Mouse (Mus musculus) kidney, adult 11 months (tissue): Measurements from ENCODE around the gene Larp4.
"Not testable (repeated sequence)": the region's sequence is repeated elsewhere in the genome, so short reads cannot be mapped to it uniquely, and the experiment has no call there.

Experiments used
- DNase-seq: peaks from one replicate; pipeline ENCODE4 v3.0.0; 2022

The Larp4 gene

DNA sequence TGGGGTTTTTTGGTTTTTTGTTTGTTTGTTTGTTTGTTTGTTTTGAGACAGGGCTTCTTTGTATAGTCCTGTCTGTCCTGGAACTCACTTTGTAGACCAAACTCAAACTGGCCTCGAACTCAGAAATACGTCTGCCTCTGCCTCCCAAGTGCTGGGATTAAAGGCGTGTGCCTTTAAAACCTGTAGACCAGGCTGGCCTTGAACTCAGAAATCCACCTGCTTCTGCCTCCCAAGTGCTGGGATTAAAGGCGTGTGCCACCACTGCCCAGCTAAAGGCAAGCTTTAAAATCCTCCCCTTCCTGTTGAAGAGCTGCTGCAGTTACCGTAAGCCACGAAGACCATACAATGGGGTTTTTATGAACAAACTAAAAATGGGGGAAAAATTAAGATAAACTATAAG, at the start of gene Larp4:
Gene Larp4 (plus strand): TSS at position 301 of the 400 bp plus-strand sequence.
- not testable (repeated sequence) for DNase-seq

DNA sequence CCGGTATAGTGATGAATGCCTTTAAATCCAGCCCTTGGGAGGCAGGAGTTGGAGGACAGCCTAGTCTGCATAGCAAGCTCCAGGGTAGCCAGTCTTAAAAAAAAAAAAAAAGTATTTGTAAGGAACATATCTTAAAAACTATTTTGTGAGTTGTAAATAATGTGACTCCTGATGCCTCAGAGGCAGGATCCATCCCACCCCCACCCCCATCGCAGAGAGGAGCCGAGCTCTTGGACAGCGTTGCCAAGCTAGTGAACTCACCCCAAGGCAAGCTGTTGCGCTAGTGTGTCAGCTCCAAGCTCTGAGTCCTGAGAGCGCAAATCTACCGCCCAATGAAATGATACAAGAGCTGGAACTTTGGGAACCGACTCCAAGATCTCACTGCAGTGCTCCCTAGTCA, 38.6 kb upstream of the Larp4 start:
- DNase-seq: no peak

DNA sequence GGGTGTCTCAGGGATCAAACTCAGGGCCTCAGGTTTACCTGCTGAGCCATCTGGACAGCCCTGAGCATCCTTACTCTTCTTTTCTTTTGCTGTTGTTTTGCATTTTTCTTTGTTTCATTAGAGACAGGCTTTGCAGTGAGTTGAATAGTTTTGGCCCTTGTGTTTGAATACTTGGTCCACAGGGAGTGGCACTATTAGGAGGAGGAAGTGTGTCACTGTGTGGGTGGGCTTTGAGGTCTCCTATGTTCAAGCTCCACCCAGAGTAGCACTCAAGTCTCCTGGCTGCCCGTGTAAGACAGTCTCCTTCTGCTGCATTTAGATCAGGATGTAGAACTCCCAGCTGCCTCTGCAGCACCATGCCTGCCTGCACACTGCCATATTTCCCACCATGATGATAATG, 35.4 kb upstream of the Larp4 start:
- DNase-seq: no peak

DNA sequence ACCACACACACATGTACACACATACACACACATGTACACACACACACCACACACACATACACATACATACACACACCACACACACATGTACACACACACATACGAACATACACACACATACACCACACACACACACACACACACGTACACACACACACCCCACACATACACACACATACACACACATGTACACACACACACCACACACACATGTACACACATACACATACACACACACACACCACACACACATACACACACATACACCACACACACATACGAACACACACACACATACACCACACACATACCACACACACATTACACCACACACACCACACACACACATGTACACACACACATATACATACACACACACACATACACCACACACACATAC, 33.2 kb upstream of the Larp4 start:
- no peak for DNase-seq

DNA sequence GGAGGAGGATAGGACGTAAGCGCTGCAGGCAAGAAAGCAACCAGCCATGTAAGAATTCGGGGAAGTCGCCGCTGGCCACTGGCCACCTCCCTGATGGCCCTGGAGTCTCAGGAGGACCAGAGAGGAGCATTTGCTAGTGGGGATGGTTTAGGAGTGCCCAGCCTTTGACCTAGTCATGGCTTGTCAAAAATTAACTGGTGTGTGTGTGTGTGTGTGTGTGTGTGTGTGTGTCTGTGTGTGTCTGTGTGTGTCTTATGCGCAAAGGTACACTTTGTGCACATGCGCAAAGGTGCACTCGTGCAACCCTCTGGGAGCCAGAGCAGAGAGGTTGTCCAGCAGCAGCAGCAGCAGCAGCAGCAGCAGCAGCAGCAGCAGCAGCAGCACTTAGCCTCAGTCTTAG, 32.0 kb upstream of the Larp4 start:
- peak; percentile 31 for DNase-seq

DNA sequence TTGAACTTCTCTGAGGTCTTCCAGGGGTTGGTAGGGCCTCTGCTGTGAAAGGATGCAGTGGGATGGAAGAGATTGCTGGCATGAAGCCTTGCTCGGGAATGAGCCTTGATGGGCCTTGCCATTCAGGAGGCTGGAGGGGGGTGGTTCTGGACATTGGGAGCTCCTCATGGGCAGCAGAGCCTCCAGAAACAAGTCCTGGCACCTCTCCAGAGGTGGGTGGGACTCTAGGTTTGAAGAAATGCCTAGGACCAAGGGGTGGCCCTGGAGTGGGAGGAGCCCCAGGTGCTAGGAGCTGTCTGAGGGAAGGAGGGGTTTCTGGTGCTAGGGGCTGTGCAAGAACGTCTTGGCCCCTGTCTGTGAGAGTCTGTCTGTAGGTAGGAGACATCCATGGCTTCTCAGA, 29.4 kb upstream of the Larp4 start:
- no peak for DNase-seq

DNA sequence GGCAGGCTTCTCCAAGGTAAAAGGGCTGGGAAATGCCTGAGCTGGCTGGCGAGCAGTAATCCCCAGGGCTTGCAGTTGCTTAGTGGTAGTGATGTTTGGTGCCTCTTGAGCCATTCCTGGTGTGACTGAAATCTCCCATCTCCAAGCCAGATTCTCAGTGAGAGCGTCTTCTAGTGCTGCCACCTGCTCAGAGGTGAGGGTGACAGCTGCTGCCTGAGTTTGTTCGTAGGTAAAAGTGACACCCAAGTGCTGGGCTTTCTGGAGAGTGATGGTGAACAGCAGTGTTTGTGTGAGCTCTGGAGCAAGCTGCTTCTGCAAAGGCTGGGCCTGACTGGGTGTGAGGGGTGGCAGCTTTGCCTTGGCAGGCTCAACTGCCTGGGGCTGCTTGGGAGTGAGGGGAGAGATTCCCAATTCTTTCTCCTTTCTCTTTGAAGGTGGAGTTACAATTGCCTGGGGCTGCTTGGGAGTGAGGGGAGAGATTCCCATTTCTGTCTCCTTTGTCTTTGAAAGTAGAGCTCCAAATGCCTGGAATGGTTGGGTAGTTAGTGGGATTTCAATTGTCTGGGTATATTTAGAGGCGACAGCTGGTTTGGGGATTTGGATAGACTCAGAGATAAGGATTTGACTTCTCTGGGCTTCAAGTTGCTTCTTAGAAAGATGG, 28.8 kb upstream of the Larp4 start:
- no peak for DNase-seq

DNA sequence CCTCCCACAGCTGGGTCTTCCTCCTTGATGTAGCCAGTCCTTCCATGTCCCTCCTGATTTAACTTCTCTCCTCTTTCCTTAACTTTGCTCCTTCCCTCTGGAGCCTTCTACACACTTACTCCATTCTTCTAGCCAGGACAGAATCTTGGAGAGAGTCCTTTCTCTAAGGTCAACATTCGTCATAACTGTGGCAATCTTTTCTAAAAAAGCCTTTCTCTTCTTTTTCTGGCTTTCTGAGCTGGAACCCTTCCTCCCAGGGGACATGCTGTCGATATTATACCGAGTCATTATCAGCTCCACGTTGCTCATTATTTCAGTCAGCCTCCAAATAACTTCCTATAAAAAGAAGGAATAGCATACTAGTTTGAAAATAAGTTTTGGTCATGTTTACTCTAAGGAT, 14.5 kb upstream of the Larp4 start:
- DNase-seq: no peak

DNA sequence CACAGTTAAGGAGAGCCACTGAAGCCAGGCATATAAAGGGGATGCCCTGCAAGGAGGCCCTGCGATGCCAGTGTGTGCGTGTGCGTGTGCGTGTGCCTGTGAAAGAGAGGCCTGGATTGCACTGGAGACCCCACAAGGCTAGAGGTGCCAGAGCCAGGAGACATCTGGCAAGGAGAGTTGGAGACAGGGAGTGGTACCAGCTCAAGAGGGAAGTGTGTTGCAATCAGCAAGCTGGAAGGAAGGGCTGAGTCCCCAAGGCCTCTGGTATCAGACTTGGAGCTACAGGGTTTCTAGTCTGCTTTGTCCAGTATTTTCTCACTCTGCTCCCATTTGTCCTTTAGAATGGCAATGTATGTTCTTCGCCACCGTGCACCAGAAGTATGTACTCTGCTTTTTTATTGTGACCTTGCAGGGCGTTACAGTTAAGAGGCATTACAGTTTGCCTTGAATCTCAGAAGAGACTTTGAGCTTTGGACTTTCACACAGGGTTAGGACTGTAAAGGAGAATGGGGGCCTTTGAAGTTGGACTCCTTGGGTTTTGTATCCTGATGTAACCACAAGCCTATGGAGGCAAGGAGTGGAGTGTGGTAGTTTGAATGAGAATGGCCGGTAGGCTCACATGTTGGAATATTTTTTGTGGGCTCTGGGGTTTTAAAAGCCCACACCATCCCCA, 4.6 kb upstream of the Larp4 start:
- DNase-seq: no peak

DNA sequence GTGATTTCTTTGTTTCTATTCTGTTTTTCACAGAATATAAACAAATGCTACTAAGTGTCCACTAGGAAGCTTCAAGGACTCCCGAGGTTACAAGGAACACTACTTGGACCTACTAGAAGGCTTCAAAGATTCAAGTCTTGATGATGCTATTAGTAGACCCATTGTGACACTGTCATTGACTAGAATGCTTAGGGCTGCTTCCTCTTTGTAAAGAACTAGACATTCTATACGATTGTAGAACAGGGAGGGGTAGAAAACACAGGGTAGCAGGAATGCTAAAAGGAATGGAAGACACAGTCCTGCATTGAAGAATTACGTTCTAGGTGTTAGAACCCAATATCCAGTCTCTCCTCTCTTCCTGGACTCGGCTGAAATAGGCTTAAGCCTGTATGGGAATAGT, 2.9 kb upstream of the Larp4 start, which contains the start of gene Fam186a:
Gene Fam186a (minus strand): TSS at position 101 of the 400 bp plus-strand sequence.
- no peak for DNase-seq

DNA sequence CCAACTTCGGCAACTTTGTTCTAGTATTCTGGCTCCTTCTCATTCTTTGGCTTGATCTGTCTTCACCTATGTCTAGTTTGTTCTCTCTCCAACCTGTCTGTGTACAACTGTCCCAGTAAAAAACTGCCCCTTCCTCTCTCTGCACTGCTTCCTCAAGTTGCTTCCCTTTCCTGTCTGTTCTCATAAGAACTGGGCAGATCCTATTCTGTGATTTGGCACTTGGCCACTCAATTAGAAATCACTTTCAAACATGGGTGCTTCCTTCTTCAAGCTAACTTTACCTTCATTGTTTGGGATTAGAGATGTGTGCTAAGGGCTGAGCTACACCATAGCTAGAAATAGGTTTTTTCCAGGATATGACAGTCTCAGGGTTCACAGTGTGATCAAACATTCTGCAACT, 741 bp downstream of the Larp4 start:
- DNase-seq: no peak

DNA sequence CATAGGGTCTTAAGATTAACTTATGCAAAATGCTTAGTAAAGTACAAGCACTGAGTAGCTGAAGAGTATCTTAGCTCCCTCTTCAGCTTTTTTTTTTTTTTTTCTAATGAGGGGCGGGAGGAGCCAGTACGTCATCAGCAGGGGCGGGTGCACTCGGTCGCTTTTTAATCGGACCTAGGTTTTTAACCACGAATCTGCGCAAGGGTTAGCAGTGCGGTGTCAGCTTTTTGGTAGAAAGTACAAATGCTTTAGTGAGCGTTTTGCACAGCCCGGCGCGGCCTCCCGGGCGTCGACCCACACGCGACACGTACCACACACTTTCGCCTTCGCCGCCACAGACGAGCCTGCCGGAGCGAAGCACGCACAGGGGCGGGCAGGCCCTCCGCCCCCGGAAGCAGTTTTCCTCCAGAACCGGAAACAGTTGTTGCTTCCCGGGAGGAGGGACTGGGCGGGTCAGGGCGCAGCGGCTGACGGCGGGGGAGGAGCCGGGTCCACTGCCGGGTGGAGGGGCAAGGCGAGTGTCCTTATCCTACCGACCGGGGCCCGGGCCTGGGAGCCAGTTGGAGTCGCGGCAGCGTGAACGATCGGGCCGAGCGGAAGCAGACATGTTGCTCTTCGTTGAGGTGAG, 2.6 kb downstream of the Larp4 start:
- DNase-seq: peak; percentile 95

DNA sequence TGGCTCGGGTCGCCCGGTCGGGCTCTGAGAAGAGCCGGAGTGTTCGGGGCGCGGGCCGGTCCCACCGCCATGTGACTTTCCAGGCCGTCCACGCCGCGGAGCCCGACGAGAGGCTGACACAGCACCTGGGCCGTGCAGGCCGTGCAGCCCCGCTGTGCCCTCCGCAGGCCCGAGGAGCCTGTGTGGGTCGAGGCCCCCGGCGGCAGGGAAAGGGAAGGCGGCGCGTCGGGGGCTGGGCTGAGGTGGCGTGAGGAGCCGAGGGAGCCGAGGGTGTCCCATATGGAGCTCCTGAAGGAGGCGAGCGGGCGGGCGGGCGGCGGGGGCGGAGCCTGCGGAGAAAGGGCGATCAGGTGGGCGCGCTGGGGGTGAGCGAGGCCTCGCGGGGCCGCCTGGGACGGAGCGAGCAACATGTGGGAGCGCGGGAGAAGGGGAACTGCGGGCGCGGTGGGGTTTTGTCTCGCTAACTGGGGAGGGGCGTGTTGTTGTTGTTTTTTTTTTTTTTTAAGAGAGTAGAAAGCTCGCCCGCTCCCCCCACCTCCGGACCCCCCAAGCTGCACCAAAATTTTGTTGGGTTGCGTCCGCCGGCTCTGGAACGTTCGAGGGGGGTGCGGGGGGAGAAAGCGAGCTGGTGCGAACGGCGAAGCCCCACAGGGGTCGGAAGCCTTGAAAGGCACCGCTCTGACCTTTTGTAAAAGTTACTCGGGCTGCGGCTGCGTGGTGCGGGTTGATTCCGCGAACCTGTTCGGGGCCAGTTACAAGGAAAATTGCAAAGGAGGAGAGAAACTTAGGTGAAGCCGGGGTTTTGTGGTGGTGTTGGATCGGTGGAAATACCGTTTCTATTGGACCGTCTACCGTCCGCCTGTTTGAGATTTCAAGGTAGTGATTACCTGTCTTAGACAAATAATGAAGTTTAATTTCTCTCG, 3.4 kb downstream of the Larp4 start:
- peak; percentile 28 for DNase-seq

DNA sequence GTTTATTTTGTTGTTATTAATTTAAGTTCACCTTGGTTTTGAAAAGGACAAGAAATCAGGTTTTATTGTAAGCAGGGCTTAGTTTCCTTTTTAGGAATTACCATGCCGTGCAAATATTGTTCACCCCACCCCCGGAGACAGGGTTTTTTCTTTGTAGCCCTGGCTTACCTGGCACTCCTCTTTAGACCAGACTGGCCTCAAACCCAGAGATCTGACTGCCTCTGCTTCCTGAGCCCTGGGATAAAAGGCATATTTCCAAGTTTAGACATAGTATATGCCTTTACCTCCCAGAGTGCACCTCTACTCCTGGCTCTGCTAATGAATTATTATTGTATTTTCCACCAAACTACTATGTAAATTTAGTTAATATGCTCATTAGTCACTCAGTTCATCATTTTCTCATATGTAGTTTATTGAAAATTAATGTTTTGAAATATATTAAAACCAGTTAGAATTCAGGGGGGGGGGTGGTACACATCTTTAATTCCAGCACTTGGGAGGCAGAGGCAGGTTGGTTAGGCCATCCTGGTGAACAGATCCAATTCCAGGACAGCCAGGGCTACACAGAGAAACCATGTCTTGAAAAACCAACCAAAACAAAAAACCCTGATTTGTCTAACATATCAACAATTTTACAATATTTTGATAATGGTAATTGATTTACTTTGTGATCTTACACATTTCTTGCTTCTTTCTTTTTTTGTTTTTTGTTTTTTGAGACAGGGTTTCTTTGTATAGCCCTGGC, 4.8 kb downstream of the Larp4 start:
- no peak for DNase-seq

DNA sequence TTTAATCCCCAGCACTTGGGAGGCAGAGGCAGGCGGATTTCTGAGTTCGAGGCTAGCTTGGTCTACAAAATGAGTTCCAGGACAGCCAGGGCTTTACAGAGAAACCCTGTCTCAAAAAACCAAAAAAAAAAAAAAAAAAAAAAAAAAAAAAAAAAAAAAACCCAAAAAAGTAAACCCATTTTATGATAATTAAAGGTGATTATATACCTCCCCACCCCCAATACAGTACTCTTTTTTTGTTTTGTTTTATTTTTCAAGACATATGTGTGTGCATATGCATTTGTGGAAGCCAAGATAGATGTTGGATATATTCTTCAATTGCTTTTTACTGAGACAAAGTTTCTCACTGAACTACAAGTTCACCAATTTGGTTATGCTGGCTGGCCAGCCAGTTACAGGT, 6.3 kb downstream of the Larp4 start:
- DNase-seq: not testable (repeated sequence)

DNA sequence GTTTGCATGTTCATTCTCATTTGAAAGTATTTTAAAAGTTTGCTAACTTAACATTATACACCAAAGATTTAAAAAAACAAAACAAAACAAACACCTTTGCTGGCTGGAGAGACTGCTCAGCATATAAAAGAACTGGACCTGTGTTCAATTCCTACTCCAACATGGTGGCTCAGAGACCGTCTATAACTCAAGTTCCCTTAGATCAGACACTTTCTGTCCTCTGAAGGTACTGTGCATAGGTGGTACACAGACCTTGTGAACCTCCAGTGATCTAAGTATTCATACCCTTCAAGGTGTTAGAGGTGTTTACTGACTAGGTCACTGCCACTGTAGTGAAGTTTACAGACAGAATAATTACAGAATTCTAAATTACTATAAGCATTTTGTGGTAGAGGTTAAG, 9.4 kb downstream of the Larp4 start:
- no peak for DNase-seq

DNA sequence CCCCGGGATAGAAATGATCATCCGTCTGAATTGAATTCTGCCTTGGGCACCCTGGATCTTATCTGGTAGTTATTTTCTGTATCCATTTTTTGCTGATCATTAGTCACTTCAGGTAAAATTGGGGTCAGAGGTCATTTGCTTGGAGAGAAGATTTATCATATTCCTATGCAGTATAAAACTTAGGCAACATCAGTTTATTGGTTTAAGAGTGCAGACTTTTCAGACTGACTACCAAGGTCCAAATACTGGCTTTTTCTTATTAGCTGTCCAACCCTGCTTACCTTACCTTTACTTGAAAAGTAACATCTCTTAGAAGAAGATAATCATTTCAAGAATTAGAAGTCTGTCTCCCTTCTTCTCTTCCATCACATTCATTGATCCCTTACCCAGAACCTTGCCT, 9.8 kb downstream of the Larp4 start:
- no peak for DNase-seq

DNA sequence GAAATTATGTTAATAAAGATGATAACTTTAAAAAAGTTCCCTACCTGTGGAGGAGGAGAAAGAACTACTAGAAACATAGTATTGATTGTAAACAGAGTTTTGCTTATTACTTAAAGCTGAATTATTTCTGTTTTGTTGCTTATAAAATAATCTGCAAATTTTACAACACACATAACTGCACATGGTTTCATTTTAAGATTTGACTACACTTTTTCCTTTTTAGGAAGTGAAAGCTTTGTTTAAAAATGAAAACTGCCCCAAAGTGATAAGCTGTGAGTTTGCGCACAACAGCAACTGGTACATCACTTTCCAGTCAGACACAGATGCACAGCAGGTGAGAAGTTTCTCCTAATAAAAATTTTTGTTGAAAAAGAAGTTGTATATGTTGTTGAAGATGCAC, 23.2 kb downstream of the Larp4 start:
- DNase-seq: no peak

DNA sequence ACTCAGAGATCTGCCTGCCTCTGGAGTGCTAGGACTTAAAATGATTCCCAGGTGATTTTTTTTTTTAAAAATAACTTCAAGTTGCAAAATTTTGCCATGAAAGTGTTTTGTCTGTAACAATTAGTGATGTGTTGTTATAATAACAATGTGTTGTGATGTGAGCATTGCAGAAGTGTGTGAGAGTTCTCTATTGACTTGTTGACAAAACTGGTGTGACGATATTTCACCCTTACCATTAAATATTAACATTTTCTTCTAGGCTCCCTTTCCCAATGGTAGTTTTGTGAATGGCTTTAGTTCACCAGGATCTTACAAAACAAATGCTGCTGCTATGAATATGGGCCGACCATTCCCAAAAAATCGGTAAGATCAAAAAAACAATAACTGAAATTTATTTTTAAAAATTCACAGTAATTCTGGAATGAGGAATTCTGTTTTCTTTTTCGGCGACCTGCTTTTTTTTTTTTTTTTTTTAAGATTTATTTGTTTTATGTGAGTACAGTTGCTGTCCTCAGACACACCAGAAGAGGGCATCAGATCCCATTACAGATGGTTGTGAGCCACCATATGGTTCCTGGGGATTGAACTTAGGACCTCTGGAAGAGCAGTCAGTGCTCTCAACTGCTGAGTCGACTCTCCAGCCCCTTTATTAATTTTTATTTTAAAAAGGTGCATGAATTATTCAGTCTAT, 27.4 kb downstream of the Larp4 start:
- DNase-seq: no peak

DNA sequence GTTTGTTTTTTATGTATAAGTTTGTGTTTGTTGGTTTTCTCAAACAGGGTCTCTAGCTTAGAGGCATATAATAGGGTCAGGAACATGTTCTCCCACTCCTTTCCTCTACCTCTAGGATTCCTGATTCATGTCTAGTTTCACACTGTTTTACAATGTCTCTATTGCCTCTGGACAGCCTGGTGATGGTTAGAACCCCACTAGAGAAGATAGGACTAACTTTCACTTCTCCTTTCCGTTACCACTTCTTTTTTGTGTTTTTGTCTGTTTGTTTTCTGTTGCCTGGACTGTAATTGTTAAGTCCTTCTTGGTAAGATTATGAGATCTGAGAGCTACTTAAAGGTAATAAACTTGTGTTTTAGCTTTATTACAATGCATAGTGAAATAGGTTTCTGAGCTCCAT, 29.5 kb downstream of the Larp4 start:
- no peak for DNase-seq

DNA sequence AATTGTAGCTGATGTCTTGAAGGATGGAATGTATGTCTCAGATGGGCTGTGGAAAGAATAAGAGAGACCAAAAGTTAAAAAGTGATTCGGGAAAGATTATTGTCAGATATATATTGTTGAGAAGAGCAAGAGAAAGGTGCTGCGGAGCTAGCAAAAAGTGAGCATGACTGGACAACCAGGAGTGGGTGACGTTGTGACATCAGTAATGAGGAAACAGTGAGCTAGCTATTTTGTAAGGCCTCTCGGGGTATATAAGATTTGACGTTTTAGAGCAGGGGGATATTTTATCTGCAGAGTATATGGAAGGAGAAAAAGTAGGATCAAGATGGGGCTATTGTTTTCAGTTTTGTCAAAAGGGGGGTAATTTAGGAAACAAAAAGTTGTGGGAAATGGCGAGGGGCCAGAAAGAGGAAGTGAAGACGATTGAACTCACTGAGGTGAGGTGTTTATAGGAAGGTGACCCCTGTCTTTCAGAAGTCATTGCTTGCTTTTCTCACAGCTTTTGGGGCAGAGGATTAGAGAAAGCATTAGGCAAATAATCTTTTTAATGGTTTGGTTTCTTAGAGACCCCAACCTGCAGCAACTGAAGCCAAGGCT, 34.9 kb downstream of the Larp4 start:
- no peak for DNase-seq

DNA sequence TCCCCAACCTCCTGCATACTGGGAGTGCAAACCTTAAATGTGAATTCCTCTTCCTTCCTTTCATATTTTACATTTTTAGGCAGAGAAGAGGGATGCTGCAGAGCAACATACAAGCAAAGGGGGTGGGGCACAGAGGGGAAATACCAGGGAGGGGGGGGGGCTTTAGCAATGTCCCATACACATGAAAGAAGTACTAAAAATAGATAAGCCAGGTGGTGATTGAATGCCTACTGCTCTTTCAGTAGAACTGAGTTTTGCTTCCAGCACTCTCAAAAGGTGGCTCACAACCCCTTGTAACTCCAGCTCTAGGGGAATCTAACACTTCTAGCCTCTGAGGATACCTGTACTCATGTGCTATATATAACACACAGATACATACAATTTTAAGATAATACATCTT, 36.3 kb downstream of the Larp4 start:
- no peak for DNase-seq
